Mouse (Mus musculus): Measurements from ENCODE around the gene Arhgef17. TPM values are rescaled to one million over a fixed set of nuclear protein-coding genes. Genes with fewer than 3 reads are reported as not detected.

Gene Arhgef17
- total RNA-seq, 2 experiments from 2014 or later = 50.4 to 79.5 TPM

Small RNA genes within 50 kb of the gene (microRNA-seq; reads per million reads assigned to microRNA genes)
- gene Mir3102 (ENCODE audit: borderline number of aligned reads in 2 of 2) = 407 to 503 reads per million in 2 experiments

Other genes with a start within 250 kb of the Arhgef17 start
- gene Fam168a, start 225.5 kb downstream of the Arhgef17 start, total RNA-seq (2021) = 10 to 100 TPM; 48.1 to 48.4 TPM
- 1 to 10 TPM; 2.1 to 3.5 TPM for gene Relt, start 68.7 kb downstream of the Arhgef17 start, total RNA-seq (2021)
- gene P2ry6, start 42.5 kb upstream of the Arhgef17 start, total RNA-seq (2021) = 1 to 10 TPM; 3.1 to 5.4 TPM
- gene P2ry2, start 80.8 kb upstream of the Arhgef17 start, total RNA-seq (2021) = 1 to 10 TPM; 1.7 to 4.7 TPM
- gene Fchsd2, start 160.8 kb upstream of the Arhgef17 start, total RNA-seq (2021) = 10 to 100 TPM; 15.9 to 18.8 TPM

Data from adrenal gland, adult 18-20 months (tissue).